Mouse (Mus musculus) cerebral cortex, adult 2 months (tissue): ENCODE data around the gene Olfr728.

Experiments used
- WGBS: fragments of 180-500 bp; shearing (Covaris S2); methylation state at CpG from one replicate; pipeline ENCODE4 v1.1.7; 2018; 5-methylcytosine and 5-hydroxymethylcytosine counted together

The Olfr728 gene

DNA sequence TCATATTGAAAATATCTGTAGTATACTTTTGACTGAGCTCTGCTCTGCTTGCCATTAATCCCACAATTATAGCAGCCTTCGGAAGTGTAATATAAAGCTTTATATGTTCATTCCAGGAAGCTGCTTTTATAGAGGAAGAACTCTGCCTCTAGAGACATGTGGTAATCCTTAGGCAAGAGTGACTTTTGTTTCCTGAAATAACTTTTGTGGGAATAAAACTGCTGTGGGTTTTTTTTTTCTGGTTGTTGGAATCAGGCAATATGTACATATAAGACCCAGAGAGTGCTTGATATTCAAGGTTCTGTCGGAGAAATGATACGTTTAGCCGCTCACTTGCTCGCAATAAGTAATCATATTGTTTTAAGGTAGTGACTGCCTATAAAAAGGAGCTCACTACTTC lies at the start of gene Olfr728:
Gene Olfr728 (minus strand): TSS at position 101 of the 400 bp plus-strand sequence.
- WGBS, result 88% methylated on average over 5 of the region's 5 CpGs

DNA sequence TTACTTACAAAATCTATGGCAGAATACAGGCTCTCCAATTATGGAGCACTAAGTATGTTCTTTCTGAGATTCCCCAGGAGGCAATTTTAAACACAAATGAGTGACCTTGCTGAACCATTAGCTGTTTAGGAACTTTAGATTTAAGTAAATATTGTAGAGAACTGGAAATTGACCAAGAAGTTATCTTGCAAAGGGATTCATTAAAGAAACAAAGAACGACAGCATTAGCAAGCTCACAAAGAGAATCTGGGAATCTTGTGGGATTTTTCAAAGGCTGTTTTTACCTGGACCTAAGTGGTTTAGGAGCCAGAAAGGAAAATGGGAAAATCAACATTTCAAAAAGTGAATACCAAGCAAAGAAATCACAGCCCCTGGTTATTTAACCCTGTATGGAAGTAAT lies 45.6 kb upstream of the Olfr728 start, which contains the start of gene Olfr730:
Gene Olfr730 (minus strand): TSS at position 101 of the 400 bp plus-strand sequence.
- WGBS, result 45% methylated on average over 1 of the region's 1 CpGs

DNA sequence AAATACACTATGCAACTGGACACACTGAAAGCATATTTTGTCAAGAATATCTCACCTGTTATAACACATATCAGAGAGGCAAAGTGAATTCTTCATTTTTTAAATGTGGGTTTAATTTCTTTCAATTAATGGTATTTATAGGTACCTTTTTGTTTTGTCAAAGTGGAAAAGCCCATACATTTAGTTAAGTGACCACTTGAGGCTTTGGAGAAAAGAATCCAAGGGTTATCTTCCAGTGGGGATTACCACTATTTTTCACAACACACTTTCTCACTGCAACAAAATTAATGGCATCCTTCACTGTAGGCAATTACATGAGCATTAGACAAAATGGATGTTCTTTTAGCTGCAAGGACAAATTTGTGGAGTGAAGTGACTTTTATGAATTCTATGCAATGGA lies 10.3 kb upstream of the Olfr728 start, which contains the start of gene Olfr729:
Gene Olfr729 (minus strand): TSS at position 101 of the 400 bp plus-strand sequence.

DNA sequence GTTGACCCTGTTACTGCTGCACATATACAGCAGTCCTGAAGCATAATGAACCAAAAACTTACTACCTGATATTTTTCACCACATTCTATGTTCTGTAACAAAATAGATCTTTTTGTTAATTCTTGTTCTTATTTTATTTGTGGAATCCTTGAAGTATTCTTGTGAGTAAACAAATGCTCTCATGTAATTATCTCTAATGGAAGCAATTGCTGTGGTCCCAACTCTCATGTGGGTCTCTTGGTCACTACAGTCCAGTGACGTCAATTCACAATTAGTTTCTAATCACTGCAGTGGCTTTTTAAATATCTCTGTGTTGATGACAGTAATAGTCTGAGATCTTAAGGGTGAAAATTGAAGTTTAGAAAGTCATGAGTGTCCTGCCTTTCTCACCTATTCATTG lies 19.6 kb downstream of the Olfr728 start, which contains the start of gene Olfr727:
Gene Olfr727 (plus strand): TSS at position 301 of the 400 bp plus-strand sequence.
- WGBS, result 86% methylated on average over 1 of the region's 1 CpGs

DNA sequence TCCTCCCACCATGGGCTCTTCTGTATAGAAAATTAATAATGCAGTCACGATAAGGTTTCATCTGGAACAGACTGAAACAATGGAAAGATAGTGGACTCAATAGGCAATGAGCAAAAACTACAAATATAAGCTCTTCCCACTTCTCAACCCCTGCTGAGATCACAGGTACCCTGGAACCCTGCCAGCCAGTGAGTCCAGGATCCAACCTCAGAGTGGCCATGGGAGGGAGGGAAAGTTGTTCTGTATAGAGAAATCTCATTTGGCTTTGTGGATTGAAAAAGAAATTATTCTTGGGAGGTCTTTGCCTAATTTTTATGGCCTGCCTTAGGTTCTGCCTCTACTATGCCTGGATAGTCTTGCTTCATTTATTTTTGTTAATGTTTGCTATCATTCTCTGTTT lies 51.6 kb downstream of the Olfr728 start, which contains the start of gene Olfr726:
Gene Olfr726 (minus strand): TSS at position 101 of the 400 bp plus-strand sequence.
- WGBS, result 69% methylated on average over 1 of the region's 1 CpGs
